Mouse (Mus musculus) central nervous system, embryonic 11.5 days (tissue): ENCODE measurements around the gene Fam171a2. TPM values are rescaled to one million over a fixed set of nuclear protein-coding genes. Genes with fewer than 3 reads are reported as not detected.

Source experiments
- polyA plus RNA-seq: library from polyadenylated mRNA; depleted of rRNA; stranded (reverse); fragments of >200 nt; gene quantifications from 2 replicates; pipeline ENCODE4 v1.2.3, GENCODE M21; 2012; rRNA removed

Gene Fam171a2
- polyA plus RNA-seq: 58.6 and 63.7 TPM in 2 replicates

GRCm38 (mm10) chr11:102447497-102447896 lies at the start of gene Fam171a2:
Gene Fam171a2 (minus strand): TSS chr11:102447682.

GRCm38 (mm10) chr11:102469648-102470357 lies 22.3 kb upstream of the Fam171a2 start, which contains the start of gene Itga2b:
Gene Itga2b (minus strand): TSS chr11:102470122.

GRCm38 (mm10) chr11:102430121-102431017 lies 17.1 kb downstream of the Fam171a2 start, which contains the start of gene Grn:
Gene Grn (plus strand): TSS chr11:102430315.

GRCm38 (mm10) chr11:102407834-102408215 lies 39.7 kb downstream of the Fam171a2 start, which contains the start of gene Slc25a39:
Gene Slc25a39 (minus strand): TSS chr11:102407946.

GRCm38 (mm10) chr11:102393238-102393634 lies 54.2 kb downstream of the Fam171a2 start, which contains the start of gene Rundc3a:
Gene Rundc3a (plus strand): TSS chr11:102393403.

Other genes with a start within 250 kb of the Fam171a2 start
- gene Hdac5, start 217.5 kb downstream of the Fam171a2 start, polyA plus RNA-seq: 62.5 and 110 TPM in 2 replicates
- 14.9 and 17.9 TPM in 2 replicates for gene BC030867, start 198.8 kb downstream of the Fam171a2 start, polyA plus RNA-seq
- gene Asb16, start 178.9 kb downstream of the Fam171a2 start, polyA plus RNA-seq: 0.30 and 0.55 TPM in 2 replicates
- 31.0 and 49.3 TPM in 2 replicates for gene Tmub2, start 162.8 kb downstream of the Fam171a2 start, polyA plus RNA-seq
- gene Atxn7l3, start 151.1 kb downstream of the Fam171a2 start, polyA plus RNA-seq: 62.8 and 72.5 TPM in 2 replicates
- gene Ubtf, start 127.9 kb downstream of the Fam171a2 start, polyA plus RNA-seq: 89.8 and 217 TPM in 2 replicates
- 31.2 and 52.6 TPM in 2 replicates for gene Slc4a1, start 81.5 kb downstream of the Fam171a2 start, polyA plus RNA-seq
- 89.0 and 259 TPM in 2 replicates for gene Rundc3a, start 54.3 kb downstream of the Fam171a2 start, polyA plus RNA-seq
- gene Slc25a39, start 39.7 kb downstream of the Fam171a2 start, polyA plus RNA-seq: 99.5 and 102 TPM in 2 replicates
- 43.8 and 51.9 TPM in 2 replicates for gene Grn, start 17.4 kb downstream of the Fam171a2 start, polyA plus RNA-seq
- gene Itga2b, start 22.4 kb upstream of the Fam171a2 start, polyA plus RNA-seq: 12.7 and 21.3 TPM in 2 replicates
- 36.2 and 47.7 TPM in 2 replicates for gene Gpatch8, start 108.7 kb upstream of the Fam171a2 start, polyA plus RNA-seq
- 5.9 and 6.0 TPM in 2 replicates for gene Gm11627, start 131.8 kb upstream of the Fam171a2 start, polyA plus RNA-seq
- gene Fzd2, start 156.7 kb upstream of the Fam171a2 start, polyA plus RNA-seq: 53.2 and 101 TPM in 2 replicates
- gene Meioc, start 216.0 kb upstream of the Fam171a2 start, polyA plus RNA-seq: 0.22 and 0.56 TPM in 2 replicates